Mouse (Mus musculus) bone marrow, adult 2 months (tissue): ENCODE measurements around the gene Btnl10. TPM values are rescaled to one million over a fixed set of nuclear protein-coding genes. Genes with fewer than 3 reads are reported as not detected.

Experiments
- H3K27ac ChIP-seq: fragments of 200-500 bp; 2 replicates; pipeline ENCODE4 v1.5.1; 2012; ENCODE audit warnings: low read depth, mild to moderate bottlenecking, control low read depth, inconsistent platforms, low read length; ENCODE audit not compliant: control insufficient read depth, poor library complexity, insufficient read depth
- H3K4me1 ChIP-seq: fragments of 200-500 bp; 2 replicates; pipeline ENCODE4 v1.6.1; 2011; ENCODE audit warnings: low read length; ENCODE audit not compliant: control insufficient read depth, insufficient read depth
- H3K4me3 ChIP-seq: fragments of 200-500 bp; replicated peaks from 2 replicates; pipeline ENCODE3; 2011; ENCODE audit warnings: mild to moderate bottlenecking, low read depth, low read length, control low read depth; ENCODE audit not compliant: control insufficient read depth
- CTCF ChIP-seq: fragments of 200-500 bp; IDR thresholded peaks from 2 replicates; pipeline ENCODE4 v1.5.1; 2011; ENCODE audit warnings: low read length, control low read depth; ENCODE audit not compliant: control insufficient read depth, insufficient read depth
- POLR2A ChIP-seq: fragments of 200-500 bp; IDR thresholded peaks from 2 replicates; pipeline ENCODE4 v1.6.1; 2011; ENCODE audit warnings: low read depth, mild to moderate bottlenecking, control low read depth, low read length, borderline replicate concordance; ENCODE audit not compliant: control insufficient read depth
- WGBS: fragments of 180-500 bp; shearing (Covaris S2); methylation state at CpG from one replicate; pipeline ENCODE4 v1.1.7; 2018; 5-methylcytosine and 5-hydroxymethylcytosine counted together
- polyA plus RNA-seq: library from polyadenylated mRNA; stranded (reverse); fragments of >200 nt; gene quantifications from 2 replicates; pipeline ENCODE4 v1.2.4, GENCODE M21; 2011; ENCODE audit warnings: low replicate concordance; ENCODE audit not compliant: missing spikeins, insufficient read depth, insufficient read length

Btnl10 gene
- polyA plus RNA-seq, 1 experiment = 65.1 TPM

- no peak overlapping the region for H3K27ac ChIP-seq
- no peak overlapping the region for H3K4me3 ChIP-seq
- 84% methylated on average over 9 of the region's 9 CpGs for WGBS
- no peaks in the 10 kb centered on the region for H3K4me1 ChIP-seq
- TF ChIP-seq CTCF = no peak
- no peak for TF ChIP-seq POLR2A
Observed at GRCm38 (mm10) chr11:58922420-58922819, 4.7 kb downstream of the Btnl10 start.

GRCm38 (mm10) chr11:58926651-58927050 is 8.9 kb downstream of the Btnl10 start:
- H3K4me3 ChIP-seq = no peak overlapping the region
- no peak overlapping the region for H3K27ac ChIP-seq
- no peaks in the 10 kb centered on the region; the same call in 1 of the 2 replicates for H3K4me1 ChIP-seq
- TF ChIP-seq CTCF (no peak), POLR2A (no peak)
- 90% methylated on average over 2 of the region's 3 CpGs for WGBS

DNA sequence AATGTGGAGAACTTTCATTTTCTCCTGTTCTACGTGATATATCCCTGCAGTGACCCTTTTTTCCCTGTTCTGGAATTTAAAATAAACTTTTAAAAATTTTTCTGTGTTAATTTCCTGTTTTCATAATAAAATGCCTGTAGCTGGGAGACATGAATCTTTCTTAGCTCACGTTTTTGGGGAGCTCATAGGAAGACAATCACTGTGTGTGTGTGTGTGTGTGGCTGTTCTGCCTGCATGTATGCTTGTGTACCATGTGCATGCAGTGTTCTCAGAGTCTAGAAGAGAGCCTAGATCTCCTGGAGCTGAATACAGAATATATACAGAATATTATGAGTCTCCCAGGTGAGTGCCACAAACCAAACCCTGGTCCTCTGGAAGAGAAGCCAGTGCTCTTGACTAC is 9.3 kb downstream of the Btnl10 start:
- Histone ChIP-seq H3K4me1 (no peaks in the 10 kb centered on the region; the same call in 1 of the 2 replicates), H3K27ac (no peak overlapping the region; the same call in 1 of the 2 replicates), H3K4me3 (no peak overlapping the region)
- TF ChIP-seq CTCF = no peak
- TF ChIP-seq POLR2A = no peak
- WGBS = 48% methylated on average over 2 of the region's 2 CpGs

DNA sequence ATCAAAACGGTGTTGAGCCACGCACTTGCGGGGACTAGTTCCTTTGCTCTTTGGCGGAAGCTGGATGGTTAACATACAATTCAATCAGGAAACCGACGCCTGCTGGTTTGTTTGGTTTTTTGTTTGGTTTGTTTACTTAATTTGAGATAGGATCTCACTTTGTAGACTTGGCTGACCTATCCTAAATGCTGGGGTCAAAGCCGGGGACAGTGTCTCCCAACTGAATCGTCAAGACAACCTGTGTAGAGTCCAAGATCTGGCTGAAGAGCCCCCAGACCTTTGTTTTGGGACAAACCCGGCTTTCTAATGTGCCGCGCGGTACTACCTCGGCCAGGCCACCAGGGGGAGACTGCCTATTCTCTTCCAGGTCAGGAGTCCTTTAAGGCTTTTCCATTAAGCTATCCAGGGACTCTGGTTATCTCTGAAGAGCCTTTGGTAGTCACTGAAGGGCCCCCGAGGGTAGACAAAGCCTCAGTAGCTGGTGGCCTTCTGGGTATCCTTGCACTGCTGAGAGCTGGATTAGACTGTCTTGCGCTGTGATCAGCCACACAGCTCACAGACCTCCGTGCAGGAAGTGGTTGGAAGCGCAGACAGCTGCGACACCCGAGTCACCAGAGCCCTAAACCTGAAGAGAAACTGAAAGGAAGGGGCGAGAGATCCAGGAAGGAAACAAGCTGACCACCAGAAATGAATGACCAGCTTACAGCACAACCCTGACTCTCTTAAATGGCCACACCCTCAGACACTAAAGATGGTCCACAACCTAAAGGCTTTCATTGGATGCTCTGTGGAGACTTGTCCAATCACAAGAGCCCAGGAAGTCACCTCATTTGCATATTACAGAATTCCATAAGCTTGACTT is 10.3 kb downstream of the Btnl10 start:
- WGBS = 0% methylated on average over 20 of the region's 20 CpGs
- H3K4me1 ChIP-seq = no peaks in the 10 kb centered on the region; the same call in 1 of the 2 replicates
- peak overlapping the region; percentile 89 for H3K27ac ChIP-seq
- TF ChIP-seq CTCF (peak; percentile 75), POLR2A (peak; percentile 44; the same call in 1 of the 2 replicates)
- peak overlapping the region; percentile 75 for H3K4me3 ChIP-seq

DNA sequence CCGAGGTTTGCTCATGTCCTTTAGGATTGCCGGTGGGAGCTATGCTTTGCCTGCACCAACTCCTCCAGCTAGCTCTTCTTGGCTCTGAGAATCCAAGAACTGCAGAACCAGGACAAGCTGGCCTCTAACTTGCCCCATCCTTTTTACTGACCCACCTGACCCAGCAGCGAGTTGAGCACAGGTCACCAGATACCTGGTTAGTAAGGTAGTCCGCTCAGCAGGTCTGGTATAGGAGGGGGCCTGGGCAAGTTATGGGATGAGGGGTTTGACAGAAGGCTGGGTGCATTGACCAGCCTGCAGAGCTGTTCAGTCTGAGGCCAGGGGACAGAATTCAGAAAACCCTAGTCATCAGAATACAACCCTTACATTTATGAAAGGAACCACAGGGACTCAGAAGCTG is 11.3 kb downstream of the Btnl10 start:
- H3K4me3 ChIP-seq = no peak overlapping the region
- TF ChIP-seq CTCF = no peak
- TF ChIP-seq POLR2A = no peak
- no peaks in the 10 kb centered on the region; the same call in 1 of the 2 replicates for H3K4me1 ChIP-seq
- 80% methylated on average over 4 of the region's 4 CpGs for WGBS
- no peak overlapping the region for H3K27ac ChIP-seq

DNA sequence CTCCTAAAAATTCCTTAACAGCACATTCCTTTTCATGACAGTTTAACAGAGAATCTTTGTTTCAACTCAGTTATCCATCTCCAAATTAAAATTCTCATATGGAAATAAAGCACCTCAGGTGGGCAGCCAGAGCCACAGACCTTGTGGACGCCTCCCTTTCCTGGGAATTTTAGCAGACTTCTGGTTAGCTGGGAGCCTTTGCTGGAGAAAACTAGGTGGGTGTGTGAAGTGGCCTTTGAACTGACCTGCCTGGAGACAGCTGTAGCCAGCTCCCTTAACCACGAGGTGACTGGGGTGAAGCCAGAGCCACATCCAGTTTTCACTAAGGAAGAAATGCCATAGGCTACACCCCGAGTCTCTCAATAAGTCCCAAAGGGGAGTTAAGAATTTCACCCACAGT is 11.9 kb downstream of the Btnl10 start:
- Histone ChIP-seq H3K4me1 (no peaks in the 10 kb centered on the region; the same call in 1 of the 2 replicates), H3K4me3 (no peak overlapping the region), H3K27ac (peak overlapping the region; percentile 36; the same call in 1 of the 2 replicates)
- WGBS = 67% methylated on average over 3 of the region's 3 CpGs
- TF ChIP-seq POLR2A = no peak
- no peak for TF ChIP-seq CTCF

DNA sequence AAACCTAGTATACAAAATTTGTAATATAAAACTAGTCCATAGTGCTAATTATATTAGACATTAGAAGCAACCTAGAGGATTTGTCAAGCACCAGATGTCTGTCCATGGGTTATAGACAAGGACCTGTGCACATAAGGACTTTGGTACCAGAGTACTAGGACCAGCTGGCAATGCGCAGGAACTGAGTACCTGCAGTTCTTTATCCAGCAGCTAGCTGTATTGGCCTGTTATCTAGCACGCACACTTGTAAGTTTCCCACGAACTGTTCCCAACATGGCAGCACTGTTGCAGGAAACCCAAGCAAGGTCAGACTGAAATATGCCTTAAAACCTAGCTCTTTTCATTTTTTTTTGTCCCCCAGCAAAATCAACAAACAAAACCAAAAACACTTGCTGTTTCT is 12.5 kb downstream of the Btnl10 start:
- Histone ChIP-seq H3K4me3 (no peak overlapping the region), H3K4me1 (no peaks in the 10 kb centered on the region; the same call in 1 of the 2 replicates), H3K27ac (no peak overlapping the region)
- 58% methylated on average over 3 of the region's 3 CpGs for WGBS
- no peak for TF ChIP-seq CTCF
- TF ChIP-seq POLR2A = no peak

DNA sequence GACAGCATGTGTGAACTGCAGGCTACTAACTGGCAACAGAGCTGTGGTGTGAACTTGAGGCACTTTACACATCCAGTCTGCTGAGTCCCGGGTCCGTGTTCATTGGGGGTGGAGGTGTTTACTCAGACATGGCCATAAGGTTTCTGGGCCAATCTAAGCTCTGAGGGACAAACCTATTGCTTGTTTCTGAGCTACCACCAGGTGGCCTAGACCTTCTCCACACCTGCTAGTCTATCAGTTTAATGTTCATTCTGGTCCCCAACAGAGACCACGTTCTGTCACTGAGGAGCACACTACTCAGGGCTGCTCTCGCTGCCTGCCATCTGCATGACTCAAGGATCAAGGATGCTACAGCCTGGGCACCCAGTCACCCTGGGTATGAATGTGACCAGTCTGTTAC is 13.9 kb downstream of the Btnl10 start:
- 66% methylated on average over 4 of the region's 4 CpGs for WGBS
- Histone ChIP-seq H3K27ac (no peak overlapping the region), H3K4me1 (no peaks in the 10 kb centered on the region; the same call in 1 of the 2 replicates), H3K4me3 (no peak overlapping the region)
- TF ChIP-seq CTCF (no peak), POLR2A (no peak)
